Mouse (Mus musculus): ENCODE data around the gene Tmem200c. TPM values are rescaled to one million over a fixed set of nuclear protein-coding genes. Genes with fewer than 3 reads are reported as not detected.

Tmem200c gene
- total and polyA plus RNA-seq, 2 experiments = not detected

DNA sequence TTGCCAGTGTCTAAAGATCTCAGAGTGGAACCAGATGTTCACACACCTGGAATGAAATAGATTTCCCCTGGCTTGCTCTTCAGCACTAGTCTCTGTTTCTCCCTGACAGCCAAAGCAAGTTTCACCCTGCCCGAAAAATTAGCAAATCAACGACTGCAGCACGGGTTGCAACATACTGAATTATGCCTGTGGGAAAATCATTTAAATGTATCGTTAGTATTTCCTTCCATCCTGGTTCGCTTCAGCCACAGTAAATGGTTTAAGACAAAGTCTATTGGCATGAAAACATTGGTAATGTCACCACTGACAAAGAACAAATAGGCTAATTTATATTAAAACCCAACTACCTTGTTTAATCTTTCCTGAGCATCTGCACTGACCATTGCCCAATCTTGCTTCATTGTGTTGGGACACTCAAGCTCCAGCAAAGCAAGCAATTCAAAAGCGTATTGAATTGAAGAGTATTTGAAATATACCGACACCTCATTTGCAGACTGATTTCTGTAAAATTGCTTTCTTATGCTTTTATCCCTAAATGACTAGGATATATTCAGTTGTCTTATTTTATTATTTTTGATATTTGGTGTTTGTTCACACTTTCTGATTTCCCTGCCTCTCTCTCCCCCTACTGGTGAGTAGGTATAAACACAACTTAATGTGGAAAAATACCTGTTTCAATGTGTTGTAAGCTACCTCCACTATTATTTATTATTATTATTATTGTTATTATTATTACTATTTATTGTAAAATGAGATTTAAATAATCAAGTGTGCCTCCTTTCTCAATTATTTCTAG is 25.9 kb downstream of the Tmem200c start:
- 82% methylated on average over 7 of the region's 7 CpGs for WGBS
- no peak for DNase-seq (ENCODE audit: extremely low read depth, low read depth, low spot score)
- Histone ChIP-seq H3K79me2 (ENCODE audit: control insufficient read depth, insufficient read depth, low read length) (no peaks in the 10 kb centered on the region), H3K4me1 (ENCODE audit: control insufficient read depth, insufficient read depth, low read length) (peaks cover 2% of the 10 kb centered on the region; the same call in 1 of the 2 replicates), H3K4me3 (ENCODE audit: insufficient read depth, low read depth, low read length) (no peak overlapping the region), H3K36me3 (ENCODE audit: control insufficient read depth, insufficient read depth, low read length) (no peaks in the 10 kb centered on the region), H3K27ac (replicated peaks; ENCODE audit: insufficient read depth, low read depth, low read length) (no peak overlapping the region), H3K9ac (ENCODE audit: low read depth, low read length) (no peak overlapping the region), H3K27me3 (ENCODE audit: control insufficient read depth, insufficient read depth, low read length) (no peaks in the 10 kb centered on the region; the same call in 1 of the 2 replicates)
- peak; percentile 42; the same call in 1 of the 2 replicates for TF ChIP-seq CTCF (IDR thresholded peaks at IDR 0.05; ENCODE audit: low read depth, low read length)
- no peak for TF ChIP-seq POLR2A (IDR thresholded peaks at IDR 0.05; ENCODE audit: extremely low read depth, insufficient read depth, low read length)

DNA sequence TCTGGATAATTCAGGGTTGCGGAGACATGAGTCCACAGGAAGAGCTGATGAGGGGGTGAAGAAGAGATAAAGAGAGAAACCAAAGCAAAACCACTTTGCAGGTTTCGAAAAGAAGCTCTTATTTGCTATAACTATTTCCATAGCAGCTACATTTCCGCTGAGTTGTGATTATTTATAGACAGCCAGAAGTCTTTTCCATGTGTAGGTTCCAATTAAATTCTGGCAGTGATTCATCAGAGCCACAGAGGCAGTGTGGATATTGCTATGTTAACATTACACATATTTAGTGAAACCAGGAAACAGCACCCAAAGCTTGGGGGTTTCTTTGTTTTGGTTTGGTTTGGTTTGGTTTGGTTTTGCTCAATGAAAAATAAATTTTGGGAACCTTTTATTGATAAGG is 37.8 kb downstream of the Tmem200c start:
- H3K4me1 ChIP-seq (ENCODE audit: control insufficient read depth, insufficient read depth, low read length) = no peaks in the 10 kb centered on the region
- 68% methylated on average over 3 of the region's 3 CpGs for WGBS
- DNase-seq (ENCODE audit: extremely low read depth, low read depth, low spot score) = no peak
- no peak overlapping the region for H3K4me3 ChIP-seq (ENCODE audit: insufficient read depth, low read depth, low read length)
- TF ChIP-seq CTCF (IDR thresholded peaks at IDR 0.05; ENCODE audit: low read depth, low read length) (no peak), POLR2A (IDR thresholded peaks at IDR 0.05; ENCODE audit: extremely low read depth, insufficient read depth, low read length) (no peak)
- no peaks in the 10 kb centered on the region for H3K36me3 ChIP-seq (ENCODE audit: control insufficient read depth, insufficient read depth, low read length)
- no peak overlapping the region for H3K9ac ChIP-seq (ENCODE audit: low read depth, low read length)
- no peaks in the 10 kb centered on the region for H3K27me3 ChIP-seq (ENCODE audit: control insufficient read depth, insufficient read depth, low read length)
- no peak overlapping the region for H3K27ac ChIP-seq (replicated peaks; ENCODE audit: insufficient read depth, low read depth, low read length)
- no peaks in the 10 kb centered on the region for H3K79me2 ChIP-seq (ENCODE audit: control insufficient read depth, insufficient read depth, low read length)

- no peaks in the 10 kb centered on the region for H3K36me3 ChIP-seq (ENCODE audit: control insufficient read depth, insufficient read depth, low read length)
- no peaks in the 10 kb centered on the region for H3K79me2 ChIP-seq (ENCODE audit: control insufficient read depth, insufficient read depth, low read length)
- no peaks in the 10 kb centered on the region for H3K27me3 ChIP-seq (ENCODE audit: control insufficient read depth, insufficient read depth, low read length)
- TF ChIP-seq POLR2A (IDR thresholded peaks at IDR 0.05; ENCODE audit: extremely low read depth, insufficient read depth, low read length) (no peak), CTCF (IDR thresholded peaks at IDR 0.05; ENCODE audit: low read depth, low read length) (peak; percentile 13; the same call in 1 of the 2 replicates)
- DNase-seq (ENCODE audit: extremely low read depth, low read depth, low spot score) = no peak
- H3K4me1 ChIP-seq (ENCODE audit: control insufficient read depth, insufficient read depth, low read length) = no peaks in the 10 kb centered on the region
- H3K4me3 ChIP-seq (ENCODE audit: insufficient read depth, low read depth, low read length) = no peak overlapping the region
- H3K9ac ChIP-seq (ENCODE audit: low read depth, low read length) = no peak overlapping the region
- no peak overlapping the region for H3K27ac ChIP-seq (replicated peaks; ENCODE audit: insufficient read depth, low read depth, low read length)
Measured at GRCm38 (mm10) chr17:68868439-68868838, 42.0 kb downstream of the Tmem200c start.

DNA sequence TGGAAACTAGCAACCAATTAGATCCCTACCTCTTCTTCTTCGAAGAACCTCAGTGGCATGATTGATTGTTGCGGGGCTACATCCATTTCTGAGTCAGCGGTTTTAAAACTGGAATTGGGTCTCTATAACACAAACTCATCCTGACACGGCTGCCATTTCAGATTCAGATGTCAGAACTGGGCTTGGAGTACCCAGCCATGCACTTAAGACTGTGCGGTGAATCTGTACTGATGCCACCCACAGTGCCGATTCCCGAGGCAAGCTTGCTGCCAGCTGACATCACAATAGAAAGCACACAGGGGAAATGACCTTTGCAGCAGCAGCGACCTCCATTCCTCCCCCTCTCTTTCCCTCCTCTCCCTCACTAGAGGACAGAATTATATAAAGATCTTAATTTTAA is 47.6 kb downstream of the Tmem200c start:
- Histone ChIP-seq H3K36me3 (ENCODE audit: control insufficient read depth, insufficient read depth, low read length) (no peaks in the 10 kb centered on the region), H3K27ac (replicated peaks; ENCODE audit: insufficient read depth, low read depth, low read length) (no peak overlapping the region), H3K27me3 (ENCODE audit: control insufficient read depth, insufficient read depth, low read length) (no peaks in the 10 kb centered on the region), H3K4me3 (ENCODE audit: insufficient read depth, low read depth, low read length) (no peak overlapping the region), H3K79me2 (ENCODE audit: control insufficient read depth, insufficient read depth, low read length) (no peaks in the 10 kb centered on the region), H3K9ac (ENCODE audit: low read depth, low read length) (no peak overlapping the region), H3K4me1 (ENCODE audit: control insufficient read depth, insufficient read depth, low read length) (no peaks in the 10 kb centered on the region)
- no peak for DNase-seq (ENCODE audit: extremely low read depth, low read depth, low spot score)
- 70% methylated on average over 8 of the region's 8 CpGs for WGBS
- no peak for TF ChIP-seq POLR2A (IDR thresholded peaks at IDR 0.05; ENCODE audit: extremely low read depth, insufficient read depth, low read length)

DNA sequence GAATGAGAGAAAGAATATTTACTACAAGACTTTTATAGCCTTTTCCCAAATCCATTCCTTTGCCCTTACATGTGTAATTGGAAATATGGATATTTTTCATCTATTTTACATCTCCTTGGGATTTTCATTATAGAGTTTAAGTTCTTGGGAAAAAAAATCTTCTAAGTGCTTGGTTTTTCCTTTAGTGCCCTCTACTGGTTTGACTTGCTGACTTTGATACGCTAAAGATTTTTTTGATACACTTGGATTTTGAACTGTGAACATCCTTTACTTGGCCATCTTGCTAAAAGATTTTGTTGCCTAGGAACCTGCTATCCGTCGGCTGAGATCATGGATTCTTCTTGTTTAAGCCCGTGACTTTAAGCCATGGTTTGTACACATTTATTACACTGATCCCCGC is 48.8 kb downstream of the Tmem200c start:
- Histone ChIP-seq H3K27me3 (ENCODE audit: control insufficient read depth, insufficient read depth, low read length) (no peaks in the 10 kb centered on the region), H3K27ac (replicated peaks; ENCODE audit: insufficient read depth, low read depth, low read length) (no peak overlapping the region), H3K9ac (ENCODE audit: low read depth, low read length) (no peak overlapping the region), H3K4me1 (ENCODE audit: control insufficient read depth, insufficient read depth, low read length) (no peaks in the 10 kb centered on the region), H3K79me2 (ENCODE audit: control insufficient read depth, insufficient read depth, low read length) (no peaks in the 10 kb centered on the region), H3K4me3 (ENCODE audit: insufficient read depth, low read depth, low read length) (no peak overlapping the region), H3K36me3 (ENCODE audit: control insufficient read depth, insufficient read depth, low read length) (no peaks in the 10 kb centered on the region)
- 60% methylated on average over 5 of the region's 5 CpGs for WGBS
- DNase-seq (ENCODE audit: extremely low read depth, low read depth, low spot score) = no peak
- TF ChIP-seq POLR2A (IDR thresholded peaks at IDR 0.05; ENCODE audit: extremely low read depth, insufficient read depth, low read length) = no peak
- no peak for TF ChIP-seq CTCF (IDR thresholded peaks at IDR 0.05; ENCODE audit: low read depth, low read length)

DNA sequence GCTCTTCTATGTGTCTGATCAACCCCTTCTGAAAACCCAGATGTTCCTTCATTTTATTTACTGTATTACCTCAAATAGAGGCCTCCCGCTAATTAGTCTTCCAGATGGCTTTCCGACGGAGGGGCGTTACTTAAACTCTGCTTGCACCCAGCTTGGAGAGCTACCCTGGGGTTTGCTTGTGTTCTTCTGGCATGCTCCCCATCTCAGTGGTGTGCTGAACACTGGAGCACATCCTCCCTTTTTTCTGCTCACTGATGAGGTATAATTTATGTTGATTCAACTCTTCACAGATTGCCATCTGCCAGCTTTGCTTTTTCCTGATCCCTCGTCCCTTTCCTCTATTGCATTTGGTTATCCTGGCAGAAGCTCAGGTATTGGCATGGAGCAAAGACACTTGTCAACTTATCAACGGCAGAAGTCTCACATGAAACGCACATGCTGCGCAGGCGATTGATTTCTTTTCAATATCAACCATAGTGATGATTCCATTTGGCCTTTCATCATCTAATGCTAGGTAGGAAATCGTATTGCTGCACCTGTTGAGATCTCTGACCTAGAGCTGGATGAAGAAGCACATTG is 49.6 kb downstream of the Tmem200c start:
- H3K4me3 ChIP-seq (ENCODE audit: insufficient read depth, low read depth, low read length) = no peak overlapping the region
- H3K4me1 ChIP-seq (ENCODE audit: control insufficient read depth, insufficient read depth, low read length) = no peaks in the 10 kb centered on the region
- no peaks in the 10 kb centered on the region for H3K36me3 ChIP-seq (ENCODE audit: control insufficient read depth, insufficient read depth, low read length)
- TF ChIP-seq CTCF (IDR thresholded peaks at IDR 0.05; ENCODE audit: low read depth, low read length) (no peak), POLR2A (IDR thresholded peaks at IDR 0.05; ENCODE audit: extremely low read depth, insufficient read depth, low read length) (no peak)
- H3K9ac ChIP-seq (ENCODE audit: low read depth, low read length) = no peak overlapping the region
- DNase-seq (ENCODE audit: extremely low read depth, low read depth, low spot score) = no peak
- 78% methylated on average over 10 of the region's 10 CpGs for WGBS
- no peaks in the 10 kb centered on the region for H3K79me2 ChIP-seq (ENCODE audit: control insufficient read depth, insufficient read depth, low read length)
- H3K27ac ChIP-seq (replicated peaks; ENCODE audit: insufficient read depth, low read depth, low read length) = no peak overlapping the region
- no peaks in the 10 kb centered on the region for H3K27me3 ChIP-seq (ENCODE audit: control insufficient read depth, insufficient read depth, low read length)

Data from liver, adult 2 months (tissue).